In the genomic region with DNA sequence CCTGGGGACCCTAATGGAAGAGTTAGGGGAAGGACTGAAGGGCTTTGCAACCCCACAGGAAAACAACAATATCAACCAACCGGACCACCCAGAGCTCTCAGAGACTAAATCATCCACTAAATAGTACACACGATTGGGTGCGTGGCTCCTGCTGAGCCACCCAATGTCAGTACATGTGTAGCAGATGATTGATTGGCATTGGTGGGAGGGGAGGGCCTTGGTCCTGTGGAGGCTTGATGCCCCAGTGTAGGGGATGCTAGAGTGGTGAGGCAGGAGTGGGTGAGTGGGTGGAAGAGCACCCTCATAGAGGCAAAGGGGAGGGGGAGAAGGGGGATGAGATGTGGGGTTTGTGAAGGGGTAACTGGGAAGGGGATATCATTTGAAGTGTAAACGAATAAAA, we compare ENCODE assay signal across 25 mouse cellular contexts. TPM values are rescaled to one million over a fixed set of nuclear protein-coding genes. Genes with fewer than 3 reads are reported as not detected.
"Had no signal": no experiment of that assay in that cellular context is flagged by ENCODE, and none has a peak within 500 bp of the region (broad histone marks: within the 10 kb centered on the region; RNA-seq: fewer than 3 reads in every experiment).

No protein-coding gene starts in this region.

- H3K4me1 ChIP-seq: forebrain, embryonic 15.5 days; hindbrain, embryonic 13.5 days; hindbrain, embryonic 15.5 days; kidney, embryonic 15.5 days; limb, embryonic 13.5 days; limb, embryonic 15.5 days had no signal

- H3K27me3 ChIP-seq: forebrain, embryonic 15.5 days; heart, embryonic 12.5 days; hindbrain, embryonic 13.5 days; hindbrain, embryonic 15.5 days; kidney, embryonic 15.5 days; limb, embryonic 13.5 days; limb, embryonic 15.5 days had no signal

- H3K27ac ChIP-seq: forebrain, embryonic 15.5 days; hindbrain, embryonic 13.5 days; hindbrain, embryonic 15.5 days; hindbrain, postnatal 0 days; kidney, embryonic 15.5 days; kidney, postnatal 0 days; limb, embryonic 13.5 days; limb, embryonic 15.5 days; liver, embryonic 14.5 days had no signal

- DNase-seq: forebrain, postnatal 0 days; gastrocnemius, postnatal 14 days; gastrocnemius, postnatal 36 days; heart, adult 18-20 months; heart, postnatal 10 days; kidney, adult 11 months; kidney, adult 2 months; kidney, adult 9 months; kidney, postnatal 14 days; kidney, postnatal 36 days; left cerebral cortex, postnatal 4 days had no signal

- H3K9ac ChIP-seq: forebrain, embryonic 15.5 days; forebrain, postnatal 0 days; heart, embryonic 12.5 days; hindbrain, embryonic 13.5 days; hindbrain, embryonic 15.5 days; kidney, embryonic 15.5 days; limb, embryonic 13.5 days; limb, embryonic 15.5 days; liver, embryonic 14.5 days had no signal

- H3K4me3 ChIP-seq: forebrain, embryonic 15.5 days; heart, embryonic 12.5 days; hindbrain, embryonic 13.5 days; hindbrain, embryonic 15.5 days; kidney, embryonic 15.5 days; limb, embryonic 13.5 days; limb, embryonic 15.5 days had no signal

RNA-seq across cellular contexts. Expression of a gene that starts 31.6 kb away (rescaled TPM):
- total RNA-seq: gastrocnemius, adult 8-10 months; heart, adult 18-20 months; heart, postnatal 25 days; hematopoietic stem cell, adult 5-6 weeks had no signal
- polyA plus RNA-seq: heart, embryonic 14.5 days had no signal
